Mouse (Mus musculus) liver, embryonic 15.5 days (tissue): ENCODE measurements around the gene Tpm3. TPM values are rescaled to one million over a fixed set of nuclear protein-coding genes. Genes with fewer than 3 reads are reported as not detected.

Experiments
- ATAC-seq: fragments of 200-750 bp; cut with Nextera tagmentation; 2 replicates; pipeline ENCODE4 v1.8.0; 2017; ENCODE audit warnings: moderate number of reproducible peaks, mild to moderate bottlenecking, moderate library complexity; ENCODE audit not compliant: insufficient read depth
- H3K27ac ChIP-seq: fragments of 300-500 bp; sonication (generic); replicated peaks from 2 replicates; pipeline ENCODE4 v1.5.1; 2015; ENCODE audit warnings: mild to moderate bottlenecking, inconsistent platforms
- H3K27me3 ChIP-seq: fragments of 300-500 bp; sonication (generic); 2 replicates; pipeline ENCODE4 v1.6.1; 2015; ENCODE audit warnings: mild to moderate bottlenecking, inconsistent platforms
- H3K36me3 ChIP-seq: fragments of 300-500 bp; sonication (generic); replicated peaks from 2 replicates; pipeline ENCODE4 v1.6.1; 2015; ENCODE audit warnings: moderate library complexity, mild to moderate bottlenecking, inconsistent platforms
- H3K4me1 ChIP-seq: fragments of 300-500 bp; sonication (generic); replicated peaks from 2 replicates; pipeline ENCODE4 v1.6.1; 2015; ENCODE audit warnings: inconsistent platforms
- H3K4me2 ChIP-seq: fragments of 300-500 bp; sonication (generic); 2 replicates; pipeline ENCODE4 v1.6.1; 2015; ENCODE audit warnings: moderate library complexity, mild to moderate bottlenecking, inconsistent platforms
- H3K4me3 ChIP-seq: fragments of 300-500 bp; sonication (generic); replicated peaks from 2 replicates; pipeline ENCODE4 v1.5.1; 2015; ENCODE audit warnings: mild to moderate bottlenecking, inconsistent platforms
- H3K9ac ChIP-seq: fragments of 300-500 bp; sonication (generic); 2 replicates; pipeline ENCODE4 v1.6.1; 2015; ENCODE audit warnings: moderate library complexity, mild to moderate bottlenecking, inconsistent platforms
- H3K9me3 ChIP-seq: fragments of 300-500 bp; sonication (generic); replicated peaks from 2 replicates; pipeline ENCODE4 v1.6.1; 2016; ENCODE audit warnings: inconsistent platforms
- WGBS: fragments of 180-500 bp; shearing (Covaris S2); methylation state at CpG from one replicate; pipeline ENCODE4 v1.1.7; 2015; ENCODE audit warnings: mixed read lengths; ENCODE audit not compliant: insufficient replicate concordance; 5-methylcytosine and 5-hydroxymethylcytosine counted together
- microRNA counts: library from miRNA; unstranded; fragments of <30 nt; microRNA quantifications from one replicate; lab custom pipeline; 2016
- microRNA-seq: library from miRNA; unstranded; fragments of <30 nt; microRNA quantifications from one replicate; pipeline ENCODE4, GENCODE M21; 2016
- polyA plus RNA-seq: library from polyadenylated mRNA; unstranded; fragments of >200 nt; fragmentation: Nextera tagmentation; extraction: Ambion mirVana; gene quantifications from 2 replicates; pipeline ENCODE4 v1.2.1, GENCODE M21; 2015

Gene Tpm3
- polyA plus RNA-seq, 1 experiment from 2014 or later = 185 TPM

DNA sequence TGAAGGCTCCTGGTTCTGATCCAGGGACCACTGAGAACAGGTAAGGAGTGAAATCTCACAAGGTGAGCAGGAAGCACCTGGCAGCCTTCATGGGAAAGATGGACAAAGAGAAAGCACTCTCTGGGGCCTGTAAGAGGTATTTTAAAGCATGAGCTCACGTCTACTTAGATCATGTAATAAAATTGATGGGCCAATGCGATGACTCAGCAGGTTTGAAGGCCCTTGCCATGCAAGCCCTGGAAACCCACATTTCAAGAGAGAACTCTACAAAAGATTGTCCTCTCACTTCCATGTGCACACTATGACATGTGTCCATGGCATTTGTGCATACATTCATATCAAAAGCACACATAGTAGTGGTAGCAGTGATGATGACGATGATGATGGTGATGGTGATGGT, 67.5 kb downstream of the Tpm3 start:
- ATAC-seq = no peak
- H3K9ac ChIP-seq = no peak overlapping the region
- no peak overlapping the region for H3K27ac ChIP-seq
- no peaks in the 10 kb centered on the region for H3K9me3 ChIP-seq
- no peaks in the 10 kb centered on the region for H3K27me3 ChIP-seq
- no peak overlapping the region for H3K4me2 ChIP-seq
- WGBS = 79% methylated on average over 3 of the region's 3 CpGs
- no peak overlapping the region for H3K4me3 ChIP-seq
- H3K36me3 ChIP-seq = no peaks in the 10 kb centered on the region
- H3K4me1 ChIP-seq = no peaks in the 10 kb centered on the region

DNA sequence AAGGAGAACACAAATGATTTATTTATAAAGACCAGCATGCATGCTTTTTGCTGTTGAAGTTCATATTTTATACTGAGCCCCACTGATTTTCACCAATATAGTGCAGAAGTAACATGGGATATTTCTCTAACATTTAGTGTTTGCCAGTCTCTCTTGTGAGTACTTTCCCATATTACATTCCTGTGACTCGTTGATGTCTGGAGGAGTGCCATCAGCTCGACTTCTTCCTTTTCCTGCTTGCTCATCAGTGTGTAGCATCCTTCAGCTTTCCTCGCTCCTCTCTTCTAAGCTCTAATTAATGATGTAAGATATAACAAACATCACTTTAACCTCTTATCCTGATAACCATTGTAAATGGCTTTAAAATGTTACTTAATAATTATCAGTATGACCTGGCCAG, 73.0 kb downstream of the Tpm3 start:
- H3K27me3 ChIP-seq = no peaks in the 10 kb centered on the region
- H3K9me3 ChIP-seq = no peaks in the 10 kb centered on the region
- WGBS = 53% methylated on average over 3 of the region's 3 CpGs
- H3K4me3 ChIP-seq = no peak overlapping the region
- ATAC-seq = no peak
- no peak overlapping the region for H3K27ac ChIP-seq
- H3K36me3 ChIP-seq = no peaks in the 10 kb centered on the region
- no peak overlapping the region for H3K4me2 ChIP-seq
- H3K9ac ChIP-seq = no peak overlapping the region
- no peaks in the 10 kb centered on the region for H3K4me1 ChIP-seq

DNA sequence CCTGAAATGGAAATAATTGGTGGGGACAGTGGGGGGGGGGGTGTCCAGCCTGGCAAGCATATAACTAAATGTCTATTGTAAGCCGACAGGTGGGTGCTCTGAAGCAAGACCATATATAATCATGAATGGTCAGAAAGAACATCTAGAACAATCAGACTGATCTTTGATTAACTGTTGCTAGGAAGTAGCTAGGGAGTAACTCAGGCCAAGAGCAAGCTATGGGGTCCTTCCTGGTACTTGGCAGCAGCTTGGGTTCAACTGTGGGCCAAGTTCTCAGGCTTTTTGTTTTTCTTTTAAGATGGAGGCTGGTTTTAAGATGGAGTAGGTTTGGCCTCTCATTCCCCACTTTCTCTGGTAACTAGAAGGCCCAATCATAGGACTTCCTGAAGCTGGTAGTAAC, 74.2 kb downstream of the Tpm3 start:
- no peak overlapping the region for H3K4me2 ChIP-seq
- H3K36me3 ChIP-seq = no peaks in the 10 kb centered on the region
- H3K4me1 ChIP-seq = no peaks in the 10 kb centered on the region
- no peak overlapping the region for H3K4me3 ChIP-seq
- H3K27me3 ChIP-seq = no peaks in the 10 kb centered on the region
- no peak for ATAC-seq
- no peak overlapping the region for H3K27ac ChIP-seq
- H3K9ac ChIP-seq = no peak overlapping the region
- no peaks in the 10 kb centered on the region for H3K9me3 ChIP-seq
- WGBS = 79% methylated on average over 1 of the region's 1 CpGs

MicroRNAs encoded within 50 kb of the gene (microRNA counts, 519-probe panel; counts per million panel counts)
- microRNA mmu-miR-190b (lab: Ali Mortazavi, UCI) = 3,951 counts per million, percentile 81 among the panel's probes with 10 or more counts

Small RNAs within 50 kb of the gene (microRNA-seq; reads per million reads assigned to microRNA genes)
- gene Mir190b = 18.0 reads per million, percentile 34 among the genes with 10 or more reads in this experiment

Other genes with a start within 250 kb of the Tpm3 start
- 0.93 and 1.2 TPM in 2 replicates for gene She, start 241.3 kb upstream of the Tpm3 start, polyA plus RNA-seq
- 5.3 and 6.3 TPM in 2 replicates for gene Il6ra, start 159.5 kb upstream of the Tpm3 start, polyA plus RNA-seq
- 1.3 and 1.7 TPM in 2 replicates for gene Atp8b2, start 109.1 kb upstream of the Tpm3 start, polyA plus RNA-seq
- 118 and 124 TPM in 2 replicates for gene Hax1, start 73.9 kb upstream of the Tpm3 start, polyA plus RNA-seq
- 71.4 and 75.6 TPM in 2 replicates for gene 4933434E20Rik, start 21.0 kb upstream of the Tpm3 start, polyA plus RNA-seq
- 54.0 and 61.5 TPM in 2 replicates for gene Ubap2l, start 20.0 kb upstream of the Tpm3 start, polyA plus RNA-seq
- 0.05 and 0.08 TPM in 2 replicates for gene Nup210l, start 31.5 kb downstream of the Tpm3 start, polyA plus RNA-seq
- 479 and 574 TPM in 2 replicates for gene Rps27, start 141.0 kb downstream of the Tpm3 start, polyA plus RNA-seq
- 3.7 and 4.7 TPM in 2 replicates for gene Rab13, start 141.0 kb downstream of the Tpm3 start, polyA plus RNA-seq
- 40.7 and 42.7 TPM in 2 replicates for gene Jtb, start 158.9 kb downstream of the Tpm3 start, polyA plus RNA-seq
- 0.37 and 0.47 TPM in 2 replicates for gene Creb3l4, start 170.9 kb downstream of the Tpm3 start, polyA plus RNA-seq
- 27.6 and 28.1 TPM in 2 replicates for gene Slc39a1, start 175.5 kb downstream of the Tpm3 start, polyA plus RNA-seq
- gene Crtc2, start 181.5 kb downstream of the Tpm3 start, polyA plus RNA-seq = 6.1 and 7.9 TPM in 2 replicates
- gene Dennd4b, start 192.5 kb downstream of the Tpm3 start, polyA plus RNA-seq = 2.3 and 2.6 TPM in 2 replicates
- 3.4 and 3.5 TPM in 2 replicates for gene Gatad2b, start 220.5 kb downstream of the Tpm3 start, polyA plus RNA-seq